Mouse (Mus musculus) bone marrow, adult 2 months (tissue): Measurements from ENCODE around the gene Rgsl1. TPM values are rescaled to one million over a fixed set of nuclear protein-coding genes. Genes with fewer than 3 reads are reported as not detected.

Experiments
- H3K27ac ChIP-seq: fragments of 200-500 bp; 2 replicates; pipeline ENCODE4 v1.5.1; 2012; ENCODE audit warnings: low read depth, mild to moderate bottlenecking, control low read depth, inconsistent platforms, low read length; ENCODE audit not compliant: control insufficient read depth, poor library complexity, insufficient read depth
- H3K4me1 ChIP-seq: fragments of 200-500 bp; 2 replicates; pipeline ENCODE4 v1.6.1; 2011; ENCODE audit warnings: low read length; ENCODE audit not compliant: control insufficient read depth, insufficient read depth
- H3K4me3 ChIP-seq: fragments of 200-500 bp; replicated peaks from 2 replicates; pipeline ENCODE3; 2011; ENCODE audit warnings: mild to moderate bottlenecking, low read depth, low read length, control low read depth; ENCODE audit not compliant: control insufficient read depth
- CTCF ChIP-seq: fragments of 200-500 bp; IDR thresholded peaks from 2 replicates; pipeline ENCODE4 v1.5.1; 2011; ENCODE audit warnings: low read length, control low read depth; ENCODE audit not compliant: control insufficient read depth, insufficient read depth
- POLR2A ChIP-seq: fragments of 200-500 bp; IDR thresholded peaks from 2 replicates; pipeline ENCODE4 v1.6.1; 2011; ENCODE audit warnings: low read depth, mild to moderate bottlenecking, control low read depth, low read length, borderline replicate concordance; ENCODE audit not compliant: control insufficient read depth
- WGBS: fragments of 180-500 bp; shearing (Covaris S2); methylation state at CpG from one replicate; pipeline ENCODE4 v1.1.7; 2018; 5-methylcytosine and 5-hydroxymethylcytosine counted together
- polyA plus RNA-seq: library from polyadenylated mRNA; stranded (reverse); fragments of >200 nt; gene quantifications from 2 replicates; pipeline ENCODE4 v1.2.4, GENCODE M21; 2011; ENCODE audit warnings: low replicate concordance; ENCODE audit not compliant: missing spikeins, insufficient read depth, insufficient read length

Gene Rgsl1
- polyA plus RNA-seq, 1 experiment, result not detected

- TF ChIP-seq POLR2A (0 out of 2 replicates have a peak, but pooled peaks have one; percentile 27), CTCF (no peak)
- Histone ChIP-seq H3K4me3 (peak overlapping the region; percentile 80), H3K27ac (peak overlapping the region; percentile 88), H3K4me1 (peaks cover 3% of the 10 kb centered on the region; the same call in 1 of the 2 replicates)
- WGBS, result 1% methylated on average over 13 of the region's 13 CpGs
Observed at GRCm38 (mm10) chr1:153751763-153752301, 92.1 kb downstream of the Rgsl1 start.

- peaks cover 3% of the 10 kb centered on the region; the same call in 1 of the 2 replicates for H3K4me1 ChIP-seq
- WGBS, result 27% methylated on average over 6 of the region's 6 CpGs
- peak overlapping the region; percentile 61; the same call in 1 of the 2 replicates for H3K27ac ChIP-seq
- no peak for TF ChIP-seq POLR2A
- TF ChIP-seq CTCF, result no peak
- H3K4me3 ChIP-seq, result no peak overlapping the region
Observed at GRCm38 (mm10) chr1:153750054-153750453, 93.9 kb downstream of the Rgsl1 start.

- peaks cover 3% of the 10 kb centered on the region; the same call in 1 of the 2 replicates for H3K4me1 ChIP-seq
- TF ChIP-seq POLR2A (no peak), CTCF (peak; percentile 49; the same call in 1 of the 2 replicates)
- H3K27ac ChIP-seq, result peak within 1 kb of the TSS; percentile 61
- H3K4me3 ChIP-seq, result peak within 1 kb of the TSS; percentile 70
- WGBS, result under 1% methylated on average over 18 of the region's 18 CpGs
Observed at GRCm38 (mm10) chr1:153749211-153749801, 94.6 kb downstream of the Rgsl1 start, which contains the start of gene Rnasel. TSS of gene Rnasel (plus strand) at chr1:153749426.

GRCm38 (mm10) chr1:153748549-153748948 lies 95.4 kb downstream of the Rgsl1 start:
- H3K4me1 ChIP-seq, result peaks cover 3% of the 10 kb centered on the region; the same call in 1 of the 2 replicates
- no peak overlapping the region for H3K4me3 ChIP-seq
- WGBS, result 0% methylated on average over 1 of the region's 1 CpGs
- no peak overlapping the region for H3K27ac ChIP-seq
- TF ChIP-seq CTCF (no peak), POLR2A (no peak)

GRCm38 (mm10) chr1:153747861-153748530 lies 95.9 kb downstream of the Rgsl1 start:
- TF ChIP-seq POLR2A (no peak), CTCF (no peak)
- Histone ChIP-seq H3K4me3 (no peak overlapping the region), H3K4me1 (peaks cover 3% of the 10 kb centered on the region; the same call in 1 of the 2 replicates), H3K27ac (no peak overlapping the region)
- WGBS, result 22% methylated on average over 12 of the region's 12 CpGs

GRCm38 (mm10) chr1:153746728-153747127 lies 97.2 kb downstream of the Rgsl1 start:
- TF ChIP-seq CTCF, result peak; percentile 93
- TF ChIP-seq POLR2A, result no peak
- Histone ChIP-seq H3K4me3 (no peak overlapping the region), H3K27ac (no peak overlapping the region), H3K4me1 (peaks cover 3% of the 10 kb centered on the region; the same call in 1 of the 2 replicates)
- 3% methylated on average over 12 of the region's 12 CpGs for whole genome bisulfite sequencing

- H3K4me1 ChIP-seq, result peaks cover 3% of the 10 kb centered on the region; the same call in 1 of the 2 replicates
- TF ChIP-seq CTCF, result no peak
- TF ChIP-seq POLR2A, result no peak
- no peak overlapping the region for H3K27ac ChIP-seq
- WGBS, result 76% methylated on average over 14 of the region's 14 CpGs
- no peak overlapping the region for H3K4me3 ChIP-seq
Observed at GRCm38 (mm10) chr1:153746119-153746670, 97.7 kb downstream of the Rgsl1 start.
